Mouse (Mus musculus) bone marrow macrophage, adult 2 months (primary cell): ENCODE data around the gene Ces3b.

Source experiments
- CTCF ChIP-seq: IDR thresholded peaks from 2 replicates; pipeline ENCODE4 v1.5.1; 2012; ENCODE audit warnings: low read depth, mild to moderate bottlenecking, low read length, moderate library complexity
- POLR2A ChIP-seq: IDR thresholded peaks from 2 replicates; pipeline ENCODE4 v1.6.1; 2012; ENCODE audit warnings: mild to moderate bottlenecking, low read depth, low read length, borderline replicate concordance

DNA sequence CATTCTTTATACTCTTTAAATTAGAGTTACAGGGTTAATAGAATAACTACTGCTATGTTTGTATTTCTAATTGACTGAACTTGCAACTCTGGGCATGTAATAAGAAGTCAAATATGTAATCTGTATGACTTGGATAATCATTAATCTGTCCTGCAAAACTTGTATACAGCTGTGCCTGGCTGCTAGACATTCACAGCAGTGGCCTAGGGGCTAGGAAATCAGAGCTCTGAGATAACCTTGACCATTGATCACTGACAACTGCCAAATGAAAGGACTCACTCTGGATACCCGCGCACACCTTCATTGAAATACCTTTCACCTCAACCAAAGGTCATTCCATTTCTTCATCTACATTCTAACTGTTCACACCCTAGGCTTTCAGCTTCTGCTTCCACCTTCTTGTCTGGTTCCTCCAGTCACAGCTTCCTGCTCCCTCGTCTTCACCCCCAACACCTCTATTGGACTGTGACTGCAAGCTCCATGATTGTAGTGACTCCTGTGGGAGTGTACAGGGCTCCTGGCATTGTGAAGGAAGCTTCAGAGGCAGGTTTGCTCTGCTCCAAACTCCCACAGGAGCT is 37.6 kb upstream of the Ces3b start:
- TF ChIP-seq POLR2A (no peak), CTCF (no peak)
